Mouse (Mus musculus) neural tube, embryonic 14.5 days (tissue): Measurements from ENCODE around the gene Fat3. TPM values are rescaled to one million over a fixed set of nuclear protein-coding genes. Genes with fewer than 3 reads are reported as not detected.

Source experiments
- ATAC-seq: fragments of 200-750 bp; cut with Nextera tagmentation; 2 replicates; pipeline ENCODE4 v1.8.0; 2017; ENCODE audit warnings: low read depth, mild to moderate bottlenecking, moderate TSS enrichment, moderate library complexity
- H3K27ac ChIP-seq: fragments of 300-500 bp; sonication (generic); 2 replicates; pipeline ENCODE4 v1.5.1; 2014; ENCODE audit warnings: low read depth, mild to moderate bottlenecking, control low read depth, low read length, moderate library complexity, mixed read lengths
- H3K27me3 ChIP-seq: fragments of 300-500 bp; sonication (generic); 2 replicates; pipeline ENCODE4 v1.6.1; 2014; ENCODE audit warnings: low read length; ENCODE audit not compliant: control insufficient read depth, insufficient read depth
- H3K36me3 ChIP-seq: fragments of 300-500 bp; sonication (generic); 2 replicates; pipeline ENCODE4 v1.6.1; 2014; ENCODE audit warnings: low read length, mixed read lengths; ENCODE audit not compliant: control insufficient read depth, insufficient read depth
- H3K4me1 ChIP-seq: fragments of 300-500 bp; sonication (generic); 2 replicates; pipeline ENCODE4 v1.6.1; 2014; ENCODE audit warnings: low read length; ENCODE audit not compliant: control insufficient read depth, insufficient read depth
- H3K4me2 ChIP-seq: fragments of 300-500 bp; sonication (generic); 2 replicates; pipeline ENCODE4 v1.6.1; 2014; ENCODE audit warnings: mild to moderate bottlenecking, low read depth, low read length, control low read depth
- H3K4me3 ChIP-seq: fragments of 300-500 bp; sonication (generic); 2 replicates; pipeline ENCODE4 v1.5.1; 2014; ENCODE audit warnings: low read depth, low read length, control low read depth, mixed read lengths
- H3K9ac ChIP-seq: fragments of 300-500 bp; sonication (generic); replicated peaks from 2 replicates; pipeline ENCODE4 v1.6.1; 2014; ENCODE audit warnings: low read depth, mild to moderate bottlenecking, control low read depth, low read length, mixed read lengths
- H3K9me3 ChIP-seq: fragments of 300-500 bp; sonication (generic); 2 replicates; pipeline ENCODE4 v1.6.1; 2016; ENCODE audit warnings: low read length; ENCODE audit not compliant: control insufficient read depth
- WGBS: fragments of 180-500 bp; shearing (Covaris S2); extraction: QIAGEN DNeasy Blood & Tissue Kit; methylation state at CpG from one replicate; pipeline ENCODE4 v1.1.7; 2014; 5-methylcytosine and 5-hydroxymethylcytosine counted together
- polyA plus RNA-seq: library from polyadenylated mRNA; unstranded; fragments of >200 nt; fragmentation: Nextera tagmentation; extraction: Ambion mirVana; gene quantifications from 2 replicates; pipeline ENCODE4 v1.2.1, GENCODE M21; 2014

Fat3 gene
- polyA plus RNA-seq, 1 experiment from 2014 or later: 21.4 TPM

DNA sequence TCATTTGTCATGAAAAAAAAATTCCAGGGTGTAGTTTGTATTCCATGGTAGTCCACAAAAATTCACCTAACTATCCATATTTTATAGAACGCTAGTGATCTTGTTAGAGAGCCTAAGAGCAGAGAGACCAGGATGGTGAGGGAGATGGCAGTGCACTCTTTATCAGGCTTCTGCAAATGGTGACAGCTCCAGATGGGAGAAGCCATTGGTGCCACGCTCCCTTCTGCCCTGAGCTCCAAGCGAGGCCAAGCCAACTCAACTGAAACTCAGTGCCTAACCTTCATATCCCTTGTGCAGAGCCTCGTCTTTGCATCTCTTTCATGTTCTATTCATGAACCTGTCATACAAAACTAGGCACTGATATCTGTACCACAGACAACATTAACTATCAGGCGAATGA, 575.8 kb downstream of the Fat3 start:
- Histone ChIP-seq H3K4me2 (no peak overlapping the region), H3K4me1 (no peaks in the 10 kb centered on the region), H3K9ac (no peak overlapping the region), H3K9me3 (no peaks in the 10 kb centered on the region), H3K4me3 (no peak overlapping the region), H3K36me3 (no peaks in the 10 kb centered on the region), H3K27me3 (no peaks in the 10 kb centered on the region), H3K27ac (no peak overlapping the region)
- 89% methylated on average over 5 of the region's 5 CpGs for WGBS
- ATAC-seq: no peak

DNA sequence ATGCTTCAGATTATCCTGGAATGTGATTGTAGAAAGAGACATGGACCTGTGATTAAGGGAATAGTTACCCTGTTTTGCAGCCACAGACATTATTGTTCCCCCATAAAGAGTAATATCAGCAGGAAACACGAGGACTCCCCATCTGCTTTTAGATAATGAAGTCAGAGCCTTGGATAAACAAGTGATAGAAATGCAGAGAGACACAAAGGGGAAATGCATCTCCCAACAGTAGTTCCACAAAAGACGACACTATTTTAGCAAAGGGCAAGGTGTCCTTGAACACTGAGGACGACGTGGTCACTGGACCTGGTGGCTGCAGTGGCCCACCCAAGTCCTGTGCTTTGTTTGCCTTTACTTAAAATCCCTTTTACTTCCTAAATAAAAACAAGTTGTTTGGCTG, 580.8 kb downstream of the Fat3 start:
- H3K27ac ChIP-seq: no peak overlapping the region
- 73% methylated on average over 4 of the region's 4 CpGs for WGBS

DNA sequence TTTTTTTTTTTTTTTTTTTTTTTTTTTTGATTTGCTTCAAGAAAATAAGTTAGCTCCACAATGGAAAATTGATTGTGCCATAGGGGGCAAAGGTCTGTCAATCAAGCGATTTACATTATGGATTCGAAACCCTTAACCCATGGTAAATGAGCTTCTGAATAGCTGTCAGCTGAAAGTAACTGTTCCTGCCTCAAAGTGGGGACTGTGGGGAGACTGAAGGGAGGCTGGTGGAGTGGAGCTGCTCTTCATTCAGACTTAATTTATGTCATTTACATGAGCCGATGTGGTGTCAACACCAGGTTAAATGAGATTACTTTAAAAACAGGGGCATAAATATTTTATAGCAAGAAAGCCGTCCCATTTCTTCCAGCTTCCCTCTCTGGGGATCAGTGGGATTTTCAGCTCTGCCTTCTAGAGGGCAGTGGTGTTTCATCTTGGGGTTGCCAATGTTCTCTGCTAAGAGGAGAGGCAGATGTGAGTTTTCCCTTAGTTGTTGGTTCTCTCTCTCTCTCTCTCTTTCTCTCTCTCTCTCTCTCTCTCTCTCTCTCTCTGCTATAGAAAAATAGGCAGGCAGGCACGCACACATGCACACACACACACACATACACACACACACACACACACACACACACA, 581.6 kb downstream of the Fat3 start:
- Histone ChIP-seq H3K36me3 (0 out of 2 replicates have a peak, but pooled peaks cover 5% of the 10 kb centered on the region), H3K9me3 (no peaks in the 10 kb centered on the region), H3K4me2 (no peak overlapping the region), H3K27ac (no peak overlapping the region), H3K4me3 (no peak overlapping the region), H3K4me1 (no peaks in the 10 kb centered on the region), H3K27me3 (no peaks in the 10 kb centered on the region), H3K9ac (no peak overlapping the region)
- no peak for ATAC-seq
- 37% methylated on average over 5 of the region's 5 CpGs for WGBS

More for the DNA sequence above, 580.8 kb downstream of the Fat3 start:
- no peak for ATAC-seq
- H3K9me3 ChIP-seq: no peaks in the 10 kb centered on the region
- H3K36me3 ChIP-seq: 0 out of 2 replicates have a peak, but pooled peaks cover 5% of the 10 kb centered on the region
- no peaks in the 10 kb centered on the region for H3K4me1 ChIP-seq
- H3K4me2 ChIP-seq: no peak overlapping the region
- H3K4me3 ChIP-seq: no peak overlapping the region
- no peaks in the 10 kb centered on the region for H3K27me3 ChIP-seq
- no peak overlapping the region for H3K9ac ChIP-seq

DNA sequence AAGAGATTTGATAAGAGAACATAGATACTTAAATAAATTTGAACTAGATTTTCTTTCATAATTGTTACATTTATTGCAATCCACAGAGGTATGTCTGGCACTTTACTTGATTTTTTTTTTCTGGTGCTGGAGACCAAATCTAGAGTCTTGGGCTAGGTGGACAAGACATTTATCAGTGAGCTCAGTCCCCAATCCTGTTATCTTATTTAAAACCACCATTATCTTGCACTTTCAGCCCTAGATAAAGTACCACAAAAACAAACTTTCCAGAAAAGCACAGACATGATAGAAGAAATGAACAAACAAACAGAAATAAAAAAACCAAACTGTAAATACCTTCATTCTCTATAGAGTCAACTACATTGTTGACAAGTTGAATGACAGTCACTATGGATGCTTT, 584.5 kb downstream of the Fat3 start:
- Histone ChIP-seq H3K4me2 (no peak overlapping the region), H3K9me3 (no peaks in the 10 kb centered on the region), H3K27ac (no peak overlapping the region), H3K4me3 (no peak overlapping the region), H3K36me3 (0 out of 2 replicates have a peak, but pooled peaks cover 5% of the 10 kb centered on the region), H3K27me3 (no peaks in the 10 kb centered on the region), H3K9ac (no peak overlapping the region), H3K4me1 (no peaks in the 10 kb centered on the region)
- ATAC-seq: no peak

DNA sequence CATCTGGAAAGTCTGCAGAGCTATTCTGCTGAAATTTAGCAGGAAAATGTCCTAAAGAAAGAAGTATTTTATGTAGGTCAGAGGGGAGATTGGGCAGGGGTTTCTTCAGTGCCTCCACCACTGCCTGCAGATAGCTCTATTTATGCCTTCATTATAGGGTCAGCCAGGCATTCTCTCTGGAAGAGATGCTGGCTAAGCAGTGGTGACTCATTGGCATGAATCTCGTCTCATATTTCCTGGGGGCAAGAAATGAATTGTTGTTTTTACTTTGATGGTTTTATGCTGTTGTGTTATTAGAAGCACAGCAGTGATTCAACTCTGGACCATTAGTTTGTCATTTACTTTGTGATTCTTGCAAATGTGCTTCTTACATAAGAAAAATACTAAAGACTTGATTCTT, 588.4 kb downstream of the Fat3 start:
- H3K4me3 ChIP-seq: no peak overlapping the region
- 38% methylated on average over 1 of the region's 1 CpGs for WGBS
- no peak overlapping the region for H3K27ac ChIP-seq
- no peaks in the 10 kb centered on the region for H3K27me3 ChIP-seq
- no peaks in the 10 kb centered on the region for H3K4me1 ChIP-seq
- H3K9me3 ChIP-seq: no peaks in the 10 kb centered on the region
- 0 out of 2 replicates have a peak, but pooled peaks cover 5% of the 10 kb centered on the region for H3K36me3 ChIP-seq
- ATAC-seq: no peak
- no peak overlapping the region for H3K4me2 ChIP-seq
- H3K9ac ChIP-seq: no peak overlapping the region

DNA sequence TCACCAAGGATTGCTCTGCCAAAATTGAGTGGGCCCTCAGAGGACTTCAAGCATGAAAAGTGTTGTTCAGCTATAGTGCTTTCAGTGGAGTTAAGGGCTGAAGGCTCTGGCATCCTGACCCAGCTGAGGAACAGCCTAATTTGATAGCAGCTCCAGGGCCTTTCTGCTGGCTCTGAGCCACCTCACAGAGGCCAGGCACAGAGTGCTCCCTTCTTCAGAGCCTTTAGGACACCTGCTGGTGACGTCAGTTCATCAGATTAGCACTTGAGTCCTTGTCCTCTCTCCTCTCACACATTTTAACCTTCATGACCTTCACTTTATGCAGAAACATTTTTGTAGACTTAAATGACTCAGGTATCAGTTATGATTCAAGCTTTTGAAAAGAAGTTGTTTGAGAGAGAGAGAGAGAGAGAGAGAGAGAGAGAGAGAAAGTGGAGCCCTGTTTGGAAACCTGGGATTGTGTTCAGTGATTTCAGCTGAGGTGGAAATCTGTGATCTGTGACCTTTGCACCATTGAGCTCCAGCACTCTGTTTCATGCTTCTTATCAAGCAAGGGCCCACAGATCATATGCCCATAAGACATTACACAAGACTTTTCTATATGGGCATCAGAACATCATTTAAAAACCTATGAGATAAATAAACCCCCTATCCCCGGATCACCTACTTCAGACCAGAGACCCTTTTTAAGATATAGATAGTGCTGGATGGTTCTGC, 591.5 kb downstream of the Fat3 start:
- no peaks in the 10 kb centered on the region for H3K4me1 ChIP-seq
- no peak overlapping the region for H3K4me2 ChIP-seq

DNA sequence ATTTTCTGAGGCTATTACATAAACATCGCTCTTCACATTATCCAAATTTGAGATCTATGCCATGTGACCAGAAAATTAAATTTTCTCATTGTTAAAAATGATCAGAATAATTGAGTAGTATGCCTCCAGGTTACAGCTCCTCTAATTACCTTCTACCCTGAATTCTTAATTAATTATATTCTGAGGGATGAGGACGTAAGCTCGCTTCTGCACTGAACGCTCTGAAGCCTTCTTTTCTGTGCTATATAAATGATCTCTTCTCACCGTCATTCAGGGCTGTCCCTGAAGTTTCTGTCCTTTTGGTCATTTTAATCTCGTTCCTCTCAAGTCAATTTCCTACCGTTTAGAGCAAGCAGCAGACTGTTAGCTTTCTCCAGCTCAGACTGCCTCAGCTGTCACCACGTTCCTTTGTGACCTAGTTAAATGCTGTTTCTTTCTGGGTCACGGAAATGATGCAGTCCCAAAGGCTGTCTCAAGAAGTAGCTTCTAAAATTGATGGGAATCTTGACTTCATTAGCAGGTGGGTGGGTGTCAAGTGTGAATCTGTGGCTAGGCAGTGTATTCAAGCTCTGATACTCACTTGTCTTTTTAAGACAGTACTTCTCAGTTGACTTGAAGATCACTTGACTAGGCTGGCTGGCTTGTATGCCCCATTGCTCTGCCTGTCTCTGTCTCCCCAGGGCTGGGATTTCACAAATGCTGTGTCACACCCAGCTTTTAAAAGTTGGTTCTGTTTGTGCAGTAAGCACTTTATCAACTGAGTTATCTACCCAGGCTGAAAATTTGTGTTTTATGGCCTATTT, 596.9 kb downstream of the Fat3 start:
- Histone ChIP-seq H3K27ac (no peak overlapping the region), H3K4me3 (no peak overlapping the region), H3K9me3 (no peaks in the 10 kb centered on the region), H3K36me3 (no peaks in the 10 kb centered on the region), H3K27me3 (no peaks in the 10 kb centered on the region), H3K4me2 (no peak overlapping the region), H3K4me1 (peaks cover 4% of the 10 kb centered on the region; the same call in 1 of the 2 replicates), H3K9ac (no peak overlapping the region)
- ATAC-seq: 0 out of 2 replicates have a peak, but pooled peaks have one; percentile 41
- 24% methylated on average over 9 of the region's 9 CpGs for WGBS

More for the DNA sequence above, 591.5 kb downstream of the Fat3 start:
- WGBS: 70% methylated on average over 2 of the region's 2 CpGs
- Histone ChIP-seq H3K9ac (no peak overlapping the region), H3K27ac (no peak overlapping the region), H3K9me3 (no peaks in the 10 kb centered on the region), H3K4me3 (no peak overlapping the region), H3K27me3 (no peaks in the 10 kb centered on the region), H3K36me3 (no peaks in the 10 kb centered on the region)
- ATAC-seq: no peak

DNA sequence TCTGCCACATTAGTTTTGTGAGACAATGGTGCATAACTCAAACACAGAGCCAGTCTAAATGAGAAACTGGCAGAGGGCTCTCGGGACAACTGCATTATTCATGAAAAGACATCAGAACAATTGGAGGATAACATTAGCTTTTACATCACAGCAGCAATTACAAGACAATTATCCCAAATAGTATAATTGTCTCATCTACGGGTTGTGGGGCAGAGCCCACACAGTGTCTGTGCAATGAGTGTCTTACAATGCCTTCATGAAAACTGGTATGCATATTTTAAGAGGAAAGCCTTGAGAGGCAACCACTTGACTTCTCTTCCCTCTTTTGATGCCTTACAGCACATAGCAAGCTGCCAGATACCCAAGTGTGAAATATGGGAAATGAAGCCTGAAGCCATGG, 603.0 kb downstream of the Fat3 start:
- Histone ChIP-seq H3K27me3 (no peaks in the 10 kb centered on the region), H3K4me2 (no peak overlapping the region), H3K9ac (no peak overlapping the region), H3K27ac (no peak overlapping the region), H3K4me3 (no peak overlapping the region), H3K4me1 (no peaks in the 10 kb centered on the region), H3K9me3 (no peaks in the 10 kb centered on the region), H3K36me3 (no peaks in the 10 kb centered on the region)
- WGBS: 25% methylated on average over 2 of the region's 2 CpGs
- ATAC-seq: peak; percentile 38; the same call in 1 of the 2 replicates

DNA sequence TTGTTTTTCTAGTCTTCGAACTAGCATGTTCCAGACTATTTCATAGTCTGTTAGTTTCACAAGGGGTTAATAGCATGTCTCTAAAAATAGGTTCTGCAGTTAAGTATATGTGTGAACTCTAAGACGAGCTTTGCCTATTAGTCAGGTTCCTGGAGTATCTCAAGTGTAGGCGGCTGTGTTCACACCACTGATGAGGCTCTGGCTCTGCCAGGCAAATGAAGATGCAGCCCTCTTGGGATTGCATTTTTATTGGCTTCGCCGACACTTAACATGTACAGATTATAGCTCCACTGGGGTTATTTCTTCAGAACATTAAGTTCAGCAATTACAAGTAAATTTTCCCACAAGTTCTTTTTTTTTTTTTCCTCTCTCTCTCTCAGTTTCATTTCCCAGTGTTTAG, 614.3 kb downstream of the Fat3 start:
- Histone ChIP-seq H3K4me1 (no peaks in the 10 kb centered on the region), H3K27me3 (no peaks in the 10 kb centered on the region), H3K4me2 (no peak overlapping the region), H3K9ac (no peak overlapping the region), H3K9me3 (no peaks in the 10 kb centered on the region), H3K36me3 (no peaks in the 10 kb centered on the region), H3K4me3 (no peak overlapping the region), H3K27ac (no peak overlapping the region)
- peak; percentile 81 for ATAC-seq
- 55% methylated on average over 5 of the region's 5 CpGs for WGBS
